In the genomic region with DNA sequence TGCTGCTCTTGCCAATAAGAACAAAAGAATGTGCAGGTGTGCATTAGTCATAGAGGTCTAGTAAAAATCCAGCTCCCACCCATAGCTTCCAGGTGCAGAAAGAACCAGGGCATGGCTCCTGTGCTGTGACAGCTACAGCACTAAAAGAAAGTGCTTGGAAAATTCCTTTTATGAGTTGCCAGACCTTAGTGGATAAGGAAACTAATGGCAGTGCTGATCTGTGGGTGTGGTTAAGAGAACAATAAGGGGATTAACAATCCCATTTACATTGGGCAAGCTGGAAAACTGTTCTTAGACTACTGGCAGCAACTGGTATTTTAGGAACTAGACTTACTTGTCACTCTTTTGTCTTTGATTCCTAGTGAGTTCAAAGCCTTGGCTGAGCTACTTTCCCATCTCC, we compare ENCODE assay signal across 11 mouse cellular contexts.
"Had no signal": no experiment of that assay in that cellular context is flagged by ENCODE, and none has a peak within 500 bp of the region (broad histone marks: within the 10 kb centered on the region; RNA-seq: fewer than 3 reads in every experiment).

No protein-coding gene starts in this region.

- H3K27ac ChIP-seq: kidney, embryonic 15.5 days; limb, embryonic 13.5 days; liver, embryonic 14.5 days; neural tube, embryonic 12.5 days had no signal

- H3K4me3 ChIP-seq: kidney, embryonic 15.5 days; limb, embryonic 13.5 days; neural tube, embryonic 12.5 days had no signal

- H3K27me3 ChIP-seq: kidney, embryonic 15.5 days; limb, embryonic 13.5 days; neural tube, embryonic 12.5 days had no signal

- H3K4me1 ChIP-seq: kidney, embryonic 15.5 days; limb, embryonic 13.5 days; neural tube, embryonic 12.5 days had no signal

- H3K36me3 ChIP-seq: kidney, embryonic 15.5 days; limb, embryonic 13.5 days; neural tube, embryonic 12.5 days had no signal

- H3K9ac ChIP-seq: kidney, embryonic 15.5 days; limb, embryonic 13.5 days; liver, embryonic 14.5 days; neural tube, embryonic 12.5 days had no signal

- DNase-seq: kidney, postnatal 14 days; left cerebral cortex, postnatal 4 days; lung, adult 18-20 months; midbrain, embryonic 14.5 days; retina, postnatal 1 day; right cerebral cortex, postnatal 14 days; thymus, postnatal 14 days had no signal

- H3K4me2 ChIP-seq: kidney, embryonic 15.5 days; limb, embryonic 13.5 days; neural tube, embryonic 12.5 days had no signal

- H3K9me3 ChIP-seq: kidney, embryonic 15.5 days; limb, embryonic 13.5 days; neural tube, embryonic 12.5 days had no signal
